Mouse (Mus musculus) heart, adult 2 months (tissue): ENCODE measurements around the gene Ifrd2.

Experiments
- CTCF ChIP-seq: fragments of 200-600 bp; IDR thresholded peaks from 2 replicates; pipeline ENCODE4 v1.8.1; 2022; ENCODE audit warnings: antibody characterized with exemption, mild to moderate bottlenecking, moderate library complexity
- EP300 ChIP-seq: fragments of 200-500 bp; IDR thresholded peaks from 2 replicates; pipeline ENCODE4 v1.6.1; 2011; ENCODE audit warnings: low read depth, low read length, control low read depth; ENCODE audit not compliant: insufficient read depth
- POLR2A ChIP-seq: fragments of 200-500 bp; IDR thresholded peaks from 2 replicates; pipeline ENCODE4 v1.6.1; 2011; ENCODE audit warnings: mild to moderate bottlenecking, low read depth, low read length, control low read depth; ENCODE audit not compliant: insufficient read depth

DNA sequence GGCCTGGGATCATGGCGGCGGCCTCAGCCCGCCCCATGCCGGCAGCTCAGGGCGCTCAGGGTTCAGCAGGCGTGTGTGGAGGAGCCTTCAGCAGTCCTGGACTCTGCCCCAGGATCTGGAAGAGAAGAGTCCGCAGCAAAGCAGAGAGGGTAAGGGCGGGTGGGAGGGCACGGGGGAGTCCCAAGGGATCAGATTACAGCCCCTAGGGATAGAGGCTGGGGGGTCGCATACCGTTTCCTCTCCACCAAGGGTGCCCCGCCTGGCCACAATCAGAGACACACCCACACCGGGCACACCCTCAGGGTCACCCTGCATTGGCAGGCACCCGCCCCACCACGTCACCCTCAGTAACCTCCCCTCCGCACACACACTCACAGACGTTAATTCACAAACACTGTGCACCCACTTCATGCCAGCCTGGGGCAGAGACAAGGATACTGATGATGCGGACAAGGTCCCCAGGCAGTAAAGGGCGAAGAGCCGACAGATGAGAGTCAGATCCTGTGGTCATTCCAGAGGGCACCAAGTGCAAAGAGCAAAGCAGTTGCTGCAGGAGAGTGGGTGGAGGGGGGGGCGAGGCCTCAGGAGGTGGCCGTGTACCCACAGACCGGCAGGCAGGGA lies 17.7 kb downstream of the Ifrd2 start:
- TF ChIP-seq EP300, result no peak
- TF ChIP-seq CTCF, result no peak
- no peak for TF ChIP-seq POLR2A
